Mouse (Mus musculus) limb, embryonic 11.5 days (tissue): ENCODE measurements around the gene Tcf15. TPM values are rescaled to one million over a fixed set of nuclear protein-coding genes. Genes with fewer than 3 reads are reported as not detected.
A peak's percentile ranks its signal among the peaks of the same experiment; 100 is the strongest.

Experiments
- ATAC-seq: fragments of 200-750 bp; cut with Nextera tagmentation; 2 replicates; pipeline ENCODE4 v1.8.0; 2017; ENCODE audit warnings: low read depth; ENCODE audit not compliant: insufficient number of reproducible peaks, low FRiP score, low TSS enrichment
- DNase-seq: peaks from one replicate; pipeline ENCODE4 v3.0.0-alpha.2; 2015; ENCODE audit warnings: low spot score
- H3K27ac ChIP-seq: fragments of 300-500 bp; sonication (generic); replicated peaks from 2 replicates; pipeline ENCODE4 v1.5.1; 2014; ENCODE audit warnings: low read depth, mild to moderate bottlenecking, low read length
- H3K27me3 ChIP-seq: fragments of 300-500 bp; sonication (generic); 2 replicates; pipeline ENCODE4 v1.6.1; 2014; ENCODE audit warnings: mild to moderate bottlenecking, low read length, mixed read lengths; ENCODE audit not compliant: control insufficient read depth, insufficient read depth
- H3K36me3 ChIP-seq: fragments of 300-500 bp; sonication (generic); 2 replicates; pipeline ENCODE4 v1.6.1; 2014; ENCODE audit warnings: mild to moderate bottlenecking, low read length, moderate library complexity, mixed read lengths; ENCODE audit not compliant: control insufficient read depth, insufficient read depth
- H3K4me1 ChIP-seq: fragments of 300-500 bp; sonication (generic); 2 replicates; pipeline ENCODE4 v1.6.1; 2014; ENCODE audit warnings: low read length, mixed read lengths; ENCODE audit not compliant: control insufficient read depth, insufficient read depth
- H3K4me2 ChIP-seq: fragments of 300-500 bp; sonication (generic); 2 replicates; pipeline ENCODE4 v1.6.1; 2014; ENCODE audit warnings: low read depth, mild to moderate bottlenecking, moderate library complexity; ENCODE audit not compliant: severe bottlenecking
- H3K4me3 ChIP-seq: fragments of 300-500 bp; sonication (generic); 2 replicates; pipeline ENCODE4 v1.5.1; 2014; ENCODE audit warnings: low read depth, low read length
- H3K9ac ChIP-seq: fragments of 300-500 bp; sonication (generic); 2 replicates; pipeline ENCODE4 v1.6.1; 2014; ENCODE audit warnings: mild to moderate bottlenecking, low read length
- H3K9me3 ChIP-seq: fragments of 300-500 bp; sonication (generic); 2 replicates; pipeline ENCODE4 v1.6.1; 2016; ENCODE audit warnings: low read length; ENCODE audit not compliant: control insufficient read depth
- WGBS: fragments of 180-500 bp; shearing (Covaris S2); extraction: QIAGEN DNeasy Blood & Tissue Kit; methylation state at CpG from one replicate; pipeline ENCODE4 v1.1.7; 2014; 5-methylcytosine and 5-hydroxymethylcytosine counted together
- polyA plus RNA-seq: library from polyadenylated mRNA; unstranded; fragments of >200 nt; fragmentation: Nextera tagmentation; extraction: Ambion mirVana; gene quantifications from 2 replicates; pipeline ENCODE4 v1.2.1, GENCODE M21; 2014

The Tcf15 gene
- polyA plus RNA-seq, 1 experiment from 2014 or later = 25.2 TPM

- Histone ChIP-seq H3K9me3 (no peaks in the 10 kb centered on the region), H3K4me2 (no peak overlapping the region), H3K27ac (0 out of 2 replicates have a peak overlapping the region, but pooled peaks have one; percentile 30), H3K36me3 (no peaks in the 10 kb centered on the region), H3K4me3 (no peak overlapping the region), H3K4me1 (peaks cover 10% of the 10 kb centered on the region; the same call in 1 of the 2 replicates), H3K27me3 (no peaks in the 10 kb centered on the region), H3K9ac (no peak overlapping the region)
- DNase-seq = no peak
- WGBS = 68% methylated on average over 8 of the region's 8 CpGs
- ATAC-seq = no peak
Measured at GRCm38 (mm10) chr2:152132691-152133090, 10.7 kb upstream of the Tcf15 start.

GRCm38 (mm10) chr2:152139191-152139987, 4.0 kb upstream of the Tcf15 start:
- Histone ChIP-seq H3K27ac (no peak overlapping the region), H3K4me2 (no peak overlapping the region), H3K9me3 (no peaks in the 10 kb centered on the region), H3K36me3 (no peaks in the 10 kb centered on the region), H3K27me3 (peaks cover 11% of the 10 kb centered on the region), H3K4me1 (peaks cover 19% of the 10 kb centered on the region), H3K4me3 (no peak overlapping the region), H3K9ac (no peak overlapping the region)
- DNase-seq (no peak), ATAC-seq (no peak)
- WGBS = 74% methylated on average over 10 of the region's 10 CpGs

GRCm38 (mm10) chr2:152140941-152141340, 2.4 kb upstream of the Tcf15 start:
- DNase-seq (no peak), ATAC-seq (no peak)
- Histone ChIP-seq H3K36me3 (no peaks in the 10 kb centered on the region), H3K9me3 (no peaks in the 10 kb centered on the region), H3K4me3 (no peak overlapping the region), H3K27ac (no peak overlapping the region), H3K4me2 (no peak overlapping the region), H3K27me3 (peaks cover 19% of the 10 kb centered on the region), H3K4me1 (peaks cover 19% of the 10 kb centered on the region), H3K9ac (no peak overlapping the region)
- 45% methylated on average over 11 of the region's 11 CpGs for WGBS

GRCm38 (mm10) chr2:152141491-152141890, 1.9 kb upstream of the Tcf15 start:
- peaks cover 21% of the 10 kb centered on the region for H3K27me3 ChIP-seq
- peak; percentile 0; the same call in 1 of the 2 replicates for ATAC-seq
- no peaks in the 10 kb centered on the region for H3K9me3 ChIP-seq
- peak overlapping the region; percentile 89 for H3K4me2 ChIP-seq
- peak overlapping the region; percentile 48; the same call in 1 of the 2 replicates for H3K4me3 ChIP-seq
- DNase-seq = no peak
- H3K36me3 ChIP-seq = no peaks in the 10 kb centered on the region
- H3K27ac ChIP-seq = peak overlapping the region; percentile 31
- no peak overlapping the region for H3K9ac ChIP-seq
- 58% methylated on average over 1 of the region's 1 CpGs for WGBS
- H3K4me1 ChIP-seq = peaks cover 19% of the 10 kb centered on the region

GRCm38 (mm10) chr2:152142046-152142445, 1.3 kb upstream of the Tcf15 start:
- Histone ChIP-seq H3K4me1 (peaks cover 19% of the 10 kb centered on the region), H3K27ac (peak overlapping the region; percentile 31)

DNA sequence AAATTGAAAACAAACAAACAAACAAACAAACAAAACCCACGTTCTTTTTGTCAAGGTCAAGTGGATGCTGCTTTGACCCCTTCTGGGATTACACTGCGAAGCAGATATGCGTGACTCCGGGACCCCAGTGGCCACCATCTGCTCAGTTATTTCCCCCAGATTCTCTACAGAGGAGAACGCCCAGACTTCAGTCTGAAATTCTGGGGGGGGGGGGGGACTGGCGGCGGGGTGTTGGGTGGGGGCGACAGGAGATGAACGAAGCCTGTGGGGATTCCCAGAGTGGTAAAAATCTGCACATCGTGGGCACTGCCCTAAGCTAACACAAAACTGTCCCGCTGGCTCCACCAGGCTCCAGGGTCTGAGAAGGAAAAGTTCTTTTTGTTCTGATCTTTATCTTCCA, 790 bp upstream of the Tcf15 start:
- Histone ChIP-seq H3K9me3 (no peaks in the 10 kb centered on the region), H3K9ac (no peak overlapping the region), H3K4me1 (peaks cover 19% of the 10 kb centered on the region), H3K27me3 (peaks cover 22% of the 10 kb centered on the region), H3K4me3 (peak overlapping the region; percentile 48), H3K4me2 (peak overlapping the region; percentile 89), H3K27ac (peak overlapping the region; percentile 31; the same call in 1 of the 2 replicates), H3K36me3 (no peaks in the 10 kb centered on the region)
- DNase-seq (no peak), ATAC-seq (no peak)
- WGBS = 4% methylated on average over 11 of the region's 11 CpGs

More at GRCm38 (mm10) chr2:152142046-152142445, 1.3 kb upstream of the Tcf15 start:
- Histone ChIP-seq H3K4me3 (peak overlapping the region; percentile 48), H3K9me3 (no peaks in the 10 kb centered on the region), H3K27me3 (peaks cover 22% of the 10 kb centered on the region), H3K9ac (peak overlapping the region; percentile 37; the same call in 1 of the 2 replicates), H3K36me3 (no peaks in the 10 kb centered on the region), H3K4me2 (peak overlapping the region; percentile 89)
- WGBS = under 1% methylated on average over 13 of the region's 13 CpGs
- DNase-seq (peak; percentile 85), ATAC-seq (peak; percentile 78)

DNA sequence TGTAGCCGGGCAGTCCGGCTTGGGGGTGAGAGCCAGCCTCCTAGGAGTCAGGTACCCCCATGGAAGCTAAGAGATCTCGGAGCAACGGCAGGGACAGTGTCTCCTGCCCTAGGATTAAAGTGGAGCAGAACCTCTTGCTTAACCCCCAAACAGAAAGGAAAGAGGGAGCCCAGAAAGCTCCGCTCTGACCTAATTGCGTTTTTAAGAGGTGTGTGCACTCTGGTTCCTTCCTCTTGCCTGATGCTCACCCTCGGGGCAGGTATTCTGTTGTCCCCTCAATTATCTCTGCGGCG, 743 bp downstream of the Tcf15 start:
- peaks cover 19% of the 10 kb centered on the region for H3K4me1 ChIP-seq
- H3K27me3 ChIP-seq = peaks cover 22% of the 10 kb centered on the region
- DNase-seq (no peak), ATAC-seq (no peak)
- H3K4me3 ChIP-seq = peak overlapping the region; percentile 48
- WGBS = 12% methylated on average over 9 of the region's 9 CpGs
- H3K36me3 ChIP-seq = no peaks in the 10 kb centered on the region
- H3K4me2 ChIP-seq = peak overlapping the region; percentile 89
- H3K27ac ChIP-seq = no peak overlapping the region
- peak overlapping the region; percentile 58 for H3K9ac ChIP-seq
- H3K9me3 ChIP-seq = no peaks in the 10 kb centered on the region

- no peak overlapping the region for H3K9ac ChIP-seq
- H3K36me3 ChIP-seq = no peaks in the 10 kb centered on the region
- peaks cover 19% of the 10 kb centered on the region for H3K4me1 ChIP-seq
- H3K27me3 ChIP-seq = peaks cover 22% of the 10 kb centered on the region
- H3K4me3 ChIP-seq = peak overlapping the region; percentile 48
- WGBS = 63% methylated on average over 5 of the region's 5 CpGs
- DNase-seq (no peak), ATAC-seq (no peak)
- no peaks in the 10 kb centered on the region for H3K9me3 ChIP-seq
- no peak overlapping the region for H3K27ac ChIP-seq
- H3K4me2 ChIP-seq = peak overlapping the region; percentile 89
Measured at GRCm38 (mm10) chr2:152144501-152144900, 1.1 kb downstream of the Tcf15 start.
